Mouse (Mus musculus) G1E (cell line): Measurements from ENCODE around the gene Sec14l4.

Experiments
- CTCF ChIP-seq: IDR thresholded peaks from 2 replicates; pipeline ENCODE4 v1.5.1; 2012; ENCODE audit warnings: low read depth, low read length, inconsistent platforms, mixed read lengths
- GATA1 ChIP-seq: IDR thresholded peaks from 2 replicates; pipeline ENCODE4 v1.6.1; 2012; ENCODE audit warnings: borderline replicate concordance, low read length, inconsistent platforms, mixed read lengths

- peak; percentile 83 for TF ChIP-seq CTCF
- no peak for TF ChIP-seq GATA1
These were observed 49.0 kb downstream of the Sec14l4 start for GRCm38 (mm10) chr11:4080219-4080618.
